19 mouse cellular contexts compared by ENCODE assay signal in the genomic region with DNA sequence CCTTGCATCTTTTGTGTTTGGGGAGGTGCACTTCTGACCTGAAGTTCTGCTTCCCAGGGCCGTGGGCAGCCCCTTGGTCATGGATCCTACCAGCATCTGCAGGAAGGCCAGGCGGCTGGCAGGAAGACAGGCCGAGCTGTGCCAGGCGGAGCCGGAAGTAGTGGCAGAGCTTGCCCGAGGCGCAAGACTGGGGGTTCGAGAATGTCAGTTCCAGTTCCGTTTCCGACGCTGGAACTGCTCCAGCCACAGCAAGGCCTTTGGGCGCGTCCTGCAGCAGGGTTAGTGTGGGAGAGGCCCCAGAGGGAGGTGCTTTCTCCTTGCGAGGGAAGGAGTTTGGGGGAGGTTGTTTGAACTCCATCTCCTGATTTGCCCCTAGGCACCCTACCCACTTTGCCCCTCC. TPM values are rescaled to one million over a fixed set of nuclear protein-coding genes. Genes with fewer than 3 reads are reported as not detected.
A peak's percentile ranks its signal among the peaks of the same experiment; 100 is the strongest.
DNase-seq lines count a peak whose midpoint lies in the region; ATAC-seq lines count a peak whose summit lies in the region.
"Had no signal": no experiment of that assay in that cellular context is flagged by ENCODE, and none has a peak within 500 bp of the region (broad histone marks: within the 10 kb centered on the region; RNA-seq: fewer than 3 reads in every experiment).

No protein-coding gene starts in this region.

- H3K4me2 ChIP-seq in heart, embryonic 15.5 days: 0 out of 2 replicates have a peak overlapping the region, but pooled peaks have one; percentile 2
- peak overlapping the region; percentile 15; the same call in 1 of the 2 replicates for H3K4me2 ChIP-seq in neural tube, embryonic 15.5 days
- H3K4me2 ChIP-seq: heart, embryonic 12.5 days; limb, embryonic 13.5 days; liver, embryonic 15.5 days had no signal

- H3K27ac ChIP-seq in heart, embryonic 15.5 days: no peak overlapping the region
- no peak overlapping the region for H3K27ac ChIP-seq in neural tube, embryonic 15.5 days (replicated peaks)
- no peak overlapping the region for H3K27ac ChIP-seq in limb, embryonic 10.5 days
- H3K27ac ChIP-seq: left cerebral cortex, adult 2 months; limb, embryonic 13.5 days; liver, embryonic 15.5 days had no signal

- H3K4me3 ChIP-seq in heart, embryonic 15.5 days: no peak overlapping the region
- no peak overlapping the region for H3K4me3 ChIP-seq in neural tube, embryonic 15.5 days (replicated peaks)
- peak overlapping the region; percentile 10; the same call in 1 of the 2 replicates for H3K4me3 ChIP-seq in limb, embryonic 10.5 days
- H3K4me3 ChIP-seq: heart, embryonic 12.5 days; left cerebral cortex, adult 2 months; limb, embryonic 13.5 days; liver, embryonic 15.5 days had no signal

- H3K27me3 ChIP-seq in heart, embryonic 15.5 days: peaks cover 89% of the 10 kb centered on the region
- peaks cover 78% of the 10 kb centered on the region for H3K27me3 ChIP-seq in neural tube, embryonic 15.5 days (replicated peaks)
- peaks cover 98% of the 10 kb centered on the region for H3K27me3 ChIP-seq in limb, embryonic 10.5 days (ENCODE audit: low read depth, poor library complexity, severe bottlenecking)

- 25% methylated on average over 14 of the region's 14 CpGs for WGBS in heart, embryonic 15.5 days
- 29% methylated on average over 14 of the region's 14 CpGs for WGBS in neural tube, embryonic 15.5 days
- 25% methylated on average over 14 of the region's 14 CpGs for WGBS in limb, embryonic 10.5 days

- no peaks in the 10 kb centered on the region for H3K9me3 ChIP-seq in heart, embryonic 15.5 days (replicated peaks)
- H3K9me3 ChIP-seq in neural tube, embryonic 15.5 days (replicated peaks): no peaks in the 10 kb centered on the region
- H3K9me3 ChIP-seq in limb, embryonic 10.5 days (replicated peaks): no peaks in the 10 kb centered on the region
- H3K9me3 ChIP-seq: heart, embryonic 12.5 days; liver, embryonic 15.5 days had no signal

- no peak for DNase-seq in heart, adult 11 months
- no peak for DNase-seq in neural tube, embryonic 10.5 days (ENCODE audit: extremely low spot score, low spot score)
- DNase-seq in limb, embryonic 10.5 days (ENCODE audit: low spot score): no peak
- DNase-seq in testis, postnatal 14 days (ENCODE audit: low spot score): peak; percentile 51
- no peak for DNase-seq in cerebellum, adult 9-11 months
- DNase-seq in layer of hippocampus, postnatal 25 days (ENCODE audit: extremely low spot score in 1 of 2, low spot score in 1 of 2): no peak
- DNase-seq: cerebellum, adult 2 months; forebrain, postnatal 0 days; gastrocnemius, postnatal 10 days; midbrain, embryonic 14.5 days; right cerebral cortex, postnatal 4 days; thymus, postnatal 14 days had no signal

- H3K4me1 ChIP-seq in heart, embryonic 15.5 days (replicated peaks): peaks cover 19% of the 10 kb centered on the region
- peaks cover 23% of the 10 kb centered on the region for H3K4me1 ChIP-seq in neural tube, embryonic 15.5 days
- H3K4me1 ChIP-seq in limb, embryonic 10.5 days: peaks cover 22% of the 10 kb centered on the region

- no peak for ATAC-seq in heart, embryonic 15.5 days (replicated peaks; ENCODE audit: insufficient number of reproducible peaks, insufficient read depth, low FRiP score, low read depth)
- no peak for ATAC-seq in neural tube, embryonic 15.5 days (ENCODE audit: low FRiP score)
- ATAC-seq: forebrain, postnatal 0 days had no signal

- no peak overlapping the region for H3K9ac ChIP-seq in heart, embryonic 15.5 days
- no peak overlapping the region for H3K9ac ChIP-seq in neural tube, embryonic 15.5 days (replicated peaks)
- H3K9ac ChIP-seq: forebrain, postnatal 0 days; heart, embryonic 12.5 days; limb, embryonic 13.5 days; liver, embryonic 15.5 days had no signal

- H3K36me3 ChIP-seq in heart, embryonic 15.5 days: no peaks in the 10 kb centered on the region
- no peaks in the 10 kb centered on the region for H3K36me3 ChIP-seq in neural tube, embryonic 15.5 days
- H3K36me3 ChIP-seq in limb, embryonic 10.5 days: no peaks in the 10 kb centered on the region; the same call in 1 of the 2 replicates
- H3K36me3 ChIP-seq: heart, embryonic 12.5 days; limb, embryonic 13.5 days; liver, embryonic 15.5 days had no signal

RNA-seq across cellular contexts. Expression of a gene that starts 9.3 kb away (rescaled TPM):
- polyA plus RNA-seq in heart, embryonic 15.5 days (2015; fragmentation: Nextera tagmentation; extraction: Ambion mirVana): 0.16 TPM in 1 of 2 replicates, not detected in the other
- polyA plus RNA-seq in neural tube, embryonic 15.5 days (2015; fragmentation: Nextera tagmentation; extraction: Ambion mirVana): 0.09 and 0.20 TPM in 2 replicates
- polyA plus RNA-seq in limb, embryonic 10.5 days (2016; fragmentation: Nextera tagmentation; extraction: Ambion mirVana): 1.3 and 1.6 TPM in 2 replicates
- total RNA-seq in layer of hippocampus, postnatal 25 days (2021): 1 to 10 TPM; 2.0 to 2.2 TPM
- polyA plus RNA-seq: liver, embryonic 15.5 days had no signal

RNA-seq across cellular contexts. Expression of a gene that starts 10.4 kb away (rescaled TPM):
- polyA plus RNA-seq in heart, embryonic 15.5 days (2015; fragmentation: Nextera tagmentation; extraction: Ambion mirVana): 0.13 and 0.57 TPM in 2 replicates
- 5.7 and 6.4 TPM in 2 replicates for polyA plus RNA-seq in neural tube, embryonic 15.5 days (2015; fragmentation: Nextera tagmentation; extraction: Ambion mirVana)
- polyA plus RNA-seq in limb, embryonic 10.5 days (2016; fragmentation: Nextera tagmentation; extraction: Ambion mirVana): 30.1 and 34.2 TPM in 2 replicates
- under 1 TPM in 1 of 2 experiments, not detected in 1; 0.37 TPM for total RNA-seq in layer of hippocampus, postnatal 25 days (2021)

RNA-seq across cellular contexts. Expression of a gene that starts 33.0 kb away (rescaled TPM):
- polyA plus RNA-seq in heart, embryonic 15.5 days (2015; fragmentation: Nextera tagmentation; extraction: Ambion mirVana): 3.8 and 4.6 TPM in 2 replicates
- polyA plus RNA-seq in neural tube, embryonic 15.5 days (2015; fragmentation: Nextera tagmentation; extraction: Ambion mirVana): 0.17 and 0.40 TPM in 2 replicates
- 0.16 and 0.29 TPM in 2 replicates for polyA plus RNA-seq in limb, embryonic 10.5 days (2016; fragmentation: Nextera tagmentation; extraction: Ambion mirVana)
- total RNA-seq in layer of hippocampus, postnatal 25 days (2021): not detected
- total RNA-seq: forebrain, postnatal 0 days; left cerebral cortex, adult 2 months had no signal
- polyA plus RNA-seq: forebrain, postnatal 0 days; midbrain, embryonic 14.5 days; neural tube, embryonic 11.5 days had no signal
